ENCODE assay signal across 16 mouse cellular contexts in genomic region chr7:49052871-49053618, GRCm38 (mm10).
DNase-seq lines count a peak whose midpoint lies in the region; ATAC-seq lines count a peak whose summit lies in the region.
"Had no signal": no experiment of that assay in that cellular context is flagged by ENCODE, and none has a peak within 500 bp of the region (broad histone marks: within the 10 kb centered on the region; RNA-seq: fewer than 3 reads in every experiment).

No protein-coding gene starts in this region.

- no peaks in the 10 kb centered on the region for H3K36me3 ChIP-seq in kidney, embryonic 14.5 days (ENCODE audit: control insufficient read depth, insufficient read depth, low read length)
- no peaks in the 10 kb centered on the region for H3K36me3 ChIP-seq in forebrain, embryonic 14.5 days (ENCODE audit: control insufficient read depth, insufficient read depth, low read length)
- H3K36me3 ChIP-seq in hindbrain, embryonic 16.5 days (ENCODE audit: control insufficient read depth, insufficient read depth, low read length), result no peaks in the 10 kb centered on the region
- no peaks in the 10 kb centered on the region for H3K36me3 ChIP-seq in neural tube, embryonic 15.5 days
- H3K36me3 ChIP-seq: heart, embryonic 15.5 days; liver, embryonic 12.5 days had no signal

- ATAC-seq in kidney, embryonic 14.5 days (ENCODE audit: low FRiP score, low TSS enrichment), result peak; percentile 20; the same call in 1 of the 2 replicates
- ATAC-seq in forebrain, embryonic 14.5 days, result peak; percentile 45; the same call in 1 of the 2 replicates
- peak; percentile 55 for ATAC-seq in hindbrain, embryonic 16.5 days
- ATAC-seq in neural tube, embryonic 15.5 days (ENCODE audit: low FRiP score), result peak; percentile 39; the same call in 1 of the 2 replicates
- ATAC-seq: liver, embryonic 12.5 days; Patski had no signal

- H3K27ac ChIP-seq in kidney, embryonic 14.5 days (ENCODE audit: low read depth, low read length), result no peak overlapping the region
- H3K27ac ChIP-seq in forebrain, embryonic 14.5 days (ENCODE audit: low read depth, low read length), result no peak overlapping the region
- no peak overlapping the region for H3K27ac ChIP-seq in hindbrain, embryonic 16.5 days (ENCODE audit: low read depth, low read length)
- no peak overlapping the region for H3K27ac ChIP-seq in neural tube, embryonic 15.5 days (replicated peaks)
- H3K27ac ChIP-seq: heart, embryonic 15.5 days; liver, embryonic 12.5 days had no signal

- no peak overlapping the region for H3K9ac ChIP-seq in kidney, embryonic 14.5 days (ENCODE audit: low read depth, low read length)
- H3K9ac ChIP-seq in forebrain, embryonic 14.5 days (ENCODE audit: low read length), result no peak overlapping the region
- no peak overlapping the region for H3K9ac ChIP-seq in hindbrain, embryonic 16.5 days (ENCODE audit: low read depth, low read length)
- H3K9ac ChIP-seq in neural tube, embryonic 15.5 days (replicated peaks), result no peak overlapping the region
- H3K9ac ChIP-seq: heart, embryonic 15.5 days; liver, embryonic 12.5 days had no signal

- no peaks in the 10 kb centered on the region for H3K27me3 ChIP-seq in kidney, embryonic 14.5 days (ENCODE audit: control insufficient read depth, insufficient read depth, low read length)
- peaks cover 2% of the 10 kb centered on the region; the same call in 1 of the 2 replicates for H3K27me3 ChIP-seq in forebrain, embryonic 14.5 days (replicated peaks; ENCODE audit: control insufficient read depth, insufficient read depth, low read length)
- H3K27me3 ChIP-seq in hindbrain, embryonic 16.5 days (replicated peaks; ENCODE audit: control insufficient read depth, insufficient read depth, low read length), result no peaks in the 10 kb centered on the region
- no peaks in the 10 kb centered on the region for H3K27me3 ChIP-seq in neural tube, embryonic 15.5 days (replicated peaks)
- H3K27me3 ChIP-seq: heart, embryonic 15.5 days; Patski had no signal

- H3K9me3 ChIP-seq in kidney, embryonic 14.5 days (ENCODE audit: control insufficient read depth, low read length), result no peaks in the 10 kb centered on the region
- H3K9me3 ChIP-seq in forebrain, embryonic 14.5 days (replicated peaks; ENCODE audit: control insufficient read depth, low read length), result no peaks in the 10 kb centered on the region
- H3K9me3 ChIP-seq in hindbrain, embryonic 16.5 days (ENCODE audit: control insufficient read depth, low read length), result no peaks in the 10 kb centered on the region
- H3K9me3 ChIP-seq in neural tube, embryonic 15.5 days (replicated peaks), result no peaks in the 10 kb centered on the region
- H3K9me3 ChIP-seq: heart, embryonic 15.5 days; liver, embryonic 12.5 days; megakaryocyte, embryonic 14.5 days had no signal

- no peak overlapping the region for H3K4me3 ChIP-seq in kidney, embryonic 14.5 days (ENCODE audit: low read length)
- H3K4me3 ChIP-seq in forebrain, embryonic 14.5 days (ENCODE audit: low read depth, low read length), result no peak overlapping the region
- no peak overlapping the region for H3K4me3 ChIP-seq in hindbrain, embryonic 16.5 days (ENCODE audit: low read length)
- no peak overlapping the region for H3K4me3 ChIP-seq in neural tube, embryonic 15.5 days (replicated peaks)
- H3K4me3 ChIP-seq: heart, embryonic 15.5 days; liver, embryonic 12.5 days; megakaryocyte, embryonic 14.5 days had no signal

- 84% methylated on average over 9 of the region's 9 CpGs for WGBS in kidney, embryonic 14.5 days
- WGBS in forebrain, embryonic 14.5 days, result 78% methylated on average over 9 of the region's 9 CpGs
- 53% methylated on average over 9 of the region's 9 CpGs for WGBS in hindbrain, embryonic 16.5 days
- WGBS in neural tube, embryonic 15.5 days, result 57% methylated on average over 9 of the region's 9 CpGs

- H3K4me2 ChIP-seq in kidney, embryonic 14.5 days (replicated peaks; ENCODE audit: low read depth, low read length), result no peak overlapping the region
- no peak overlapping the region for H3K4me2 ChIP-seq in forebrain, embryonic 14.5 days (ENCODE audit: low read length)
- H3K4me2 ChIP-seq in hindbrain, embryonic 16.5 days (ENCODE audit: low read length), result no peak overlapping the region
- no peak overlapping the region for H3K4me2 ChIP-seq in neural tube, embryonic 15.5 days
- H3K4me2 ChIP-seq: heart, embryonic 15.5 days; liver, embryonic 12.5 days had no signal

- no peak for DNase-seq in kidney, postnatal 4 days
- no peak for DNase-seq in forebrain, embryonic 14.5 days (ENCODE audit: low spot score)
- DNase-seq in heart, adult 18-20 months, result no peak
- no peak for DNase-seq in urinary bladder, postnatal 25 days (ENCODE audit: low spot score)
- DNase-seq: cerebellum, adult 11 months; cerebellum, postnatal 36 days; kidney, adult 2 months; left cerebral cortex, postnatal 4 days; thymus, postnatal 14 days had no signal

- no peaks in the 10 kb centered on the region for H3K4me1 ChIP-seq in kidney, embryonic 14.5 days (ENCODE audit: control insufficient read depth, insufficient read depth, low read length)
- H3K4me1 ChIP-seq in forebrain, embryonic 14.5 days (ENCODE audit: control insufficient read depth, insufficient read depth, low read length), result peaks cover 4% of the 10 kb centered on the region; the same call in 1 of the 2 replicates
- peaks cover 17% of the 10 kb centered on the region for H3K4me1 ChIP-seq in hindbrain, embryonic 16.5 days (ENCODE audit: control insufficient read depth, insufficient read depth, low read depth, low read length)
- H3K4me1 ChIP-seq in neural tube, embryonic 15.5 days, result peaks cover 29% of the 10 kb centered on the region
- H3K4me1 ChIP-seq: liver, embryonic 12.5 days; megakaryocyte, embryonic 14.5 days had no signal
